Mouse (Mus musculus) thymus, adult 2 months (tissue): ENCODE data around the gene 4933415F23Rik.

Source experiments
- CTCF ChIP-seq: fragments of 200-500 bp; IDR thresholded peaks from 2 replicates; pipeline ENCODE4 v1.5.1; 2012; ENCODE audit warnings: mild to moderate bottlenecking, control low read depth, low read length, moderate library complexity, borderline replicate concordance; ENCODE audit not compliant: control insufficient read depth, poor library complexity, insufficient read depth; ENCODE audit errors: extremely low read depth
- POLR2A ChIP-seq: fragments of 200-500 bp; IDR thresholded peaks from 2 replicates; pipeline ENCODE4 v1.6.1; 2012; ENCODE audit warnings: mild to moderate bottlenecking, low read length, control low read depth, moderate library complexity; ENCODE audit not compliant: control insufficient read depth, poor library complexity, insufficient read depth; ENCODE audit errors: extremely low read depth

DNA sequence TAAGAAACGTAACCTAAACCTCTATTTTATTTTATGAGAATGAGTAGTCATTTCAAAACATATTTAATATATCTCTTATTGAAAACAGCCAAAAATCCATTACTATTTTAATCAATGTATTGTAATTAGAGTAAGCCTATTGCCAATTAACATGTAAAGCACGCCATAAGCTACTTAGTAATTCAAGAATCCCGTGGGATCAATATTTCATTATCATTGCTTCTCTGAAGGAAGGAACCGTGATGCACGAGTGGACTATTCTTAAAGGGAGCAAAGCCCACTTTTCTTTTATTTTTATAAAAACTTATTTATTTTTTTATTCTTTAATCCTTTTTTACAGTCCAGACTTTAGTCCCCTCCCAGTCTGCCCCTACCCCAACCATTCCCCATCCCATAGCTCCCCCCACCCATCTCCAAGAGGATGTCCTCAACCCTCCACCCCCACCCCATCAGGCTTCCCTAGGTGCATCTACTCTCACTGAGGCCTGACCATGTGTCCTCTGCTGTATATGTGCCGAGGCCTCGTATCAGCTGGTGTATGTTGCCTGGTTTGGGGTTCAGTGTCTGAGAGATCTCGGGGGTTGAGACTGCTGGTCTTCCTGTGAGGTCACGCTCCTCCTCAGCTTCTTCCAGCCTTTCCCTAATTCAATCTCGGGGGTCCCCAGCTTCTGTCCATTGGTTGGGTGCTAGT, 39.2 kb upstream of the 4933415F23Rik start:
- no peak for TF ChIP-seq POLR2A
- no peak for TF ChIP-seq CTCF
